ENCODE assay signal across 8 mouse cellular contexts in the genomic region with DNA sequence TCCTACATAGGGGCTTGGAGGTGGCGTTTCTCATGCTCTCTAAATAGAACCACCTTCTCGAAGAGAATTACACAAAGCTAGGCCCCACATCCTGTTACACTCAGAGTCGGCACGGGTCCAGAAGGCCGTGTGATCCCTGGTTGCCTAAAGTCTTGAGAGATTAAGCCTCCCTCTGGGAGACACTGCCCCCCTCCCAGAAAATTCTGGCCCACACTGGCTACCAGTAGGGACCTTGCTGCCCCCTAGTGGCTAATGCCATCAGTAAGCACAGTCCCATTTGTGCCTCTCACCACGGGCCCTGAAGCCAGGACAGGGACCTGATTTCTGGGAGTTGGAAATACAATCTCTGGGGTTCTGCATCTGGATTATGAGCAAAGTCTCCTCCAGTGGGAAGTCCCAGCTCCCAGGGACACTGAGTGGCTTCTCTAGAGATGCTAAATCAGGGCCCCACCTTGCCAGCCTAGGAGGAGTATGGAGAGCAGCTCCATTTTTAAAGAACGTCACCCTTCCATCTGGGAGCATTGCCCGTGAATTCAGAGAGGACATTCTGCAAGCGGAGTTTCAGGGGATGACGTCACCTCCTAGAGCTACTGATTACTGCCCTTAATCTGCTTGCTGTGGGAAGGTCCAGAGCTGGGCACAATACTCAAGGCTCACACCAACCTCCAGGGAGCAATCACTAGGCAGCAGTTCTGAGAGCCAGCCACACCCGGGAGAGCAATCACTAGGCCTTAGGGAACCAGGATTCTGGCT.
A peak's percentile ranks its signal among the peaks of the same experiment; 100 is the strongest.
DNase-seq lines count a peak whose midpoint lies in the region; ATAC-seq and TF ChIP-seq lines count a peak whose summit lies in the region.

No protein-coding gene starts in this region.

- no peak overlapping the region for H3K9ac ChIP-seq in ES-E14 (ENCODE audit: insufficient read depth, low read depth, low read length, poor library complexity, severe bottlenecking)
- no peak overlapping the region for H3K9ac ChIP-seq in forebrain, embryonic 15.5 days (replicated peaks)

- H3K27me3 ChIP-seq in forebrain, embryonic 15.5 days: no peaks in the 10 kb centered on the region

- peak; percentile 55 for DNase-seq in ES-E14 (ENCODE audit: low read depth, low spot score)
- peak; percentile 72 for DNase-seq in heart, postnatal 25 days (ENCODE audit: low spot score)
- DNase-seq in layer of hippocampus, adult 2 months (ENCODE audit: low spot score in 2 of 2): peak; percentile 73 to 81
- DNase-seq in lung, postnatal 10 days: peak; percentile 93
- peak; percentile 85 for DNase-seq in retina, embryonic 14.5 days (ENCODE audit: low spot score)
- peak; percentile 83 for DNase-seq in thymus, postnatal 4 days

- H3K27ac ChIP-seq in ES-E14 (ENCODE audit: insufficient read depth, low read depth, low read length, poor library complexity, severe bottlenecking): no peak overlapping the region
- no peak overlapping the region for H3K27ac ChIP-seq in forebrain, embryonic 15.5 days (replicated peaks)
- H3K27ac ChIP-seq in layer of hippocampus, adult 2 months: peak overlapping the region; percentile 59

- 22% methylated on average over 11 of the region's 11 CpGs for WGBS in forebrain, embryonic 15.5 days

- peaks cover 0 to 15% of the 10 kb centered on the region in 2 experiments; a peak in 3 of 4 replicates for H3K4me1 ChIP-seq in ES-E14 (ENCODE audit: control insufficient read depth in 2 of 2, insufficient read depth in 2 of 2, low read length in 2 of 2, poor library complexity in 1 of 2)
- peaks cover 17% of the 10 kb centered on the region for H3K4me1 ChIP-seq in forebrain, embryonic 15.5 days

- intact Hi-C loops in heart, postnatal 25 days (cut with DNase I): loop anchor here (5.0 kb wide), 1 partner anchor 90 kb away; a partner anchor contains a TSS

- TF ChIP-seq CTCF in layer of hippocampus, adult 2 months (conservative IDR thresholded peaks at IDR 0.05): peak; percentile 97

- H3K4me2 ChIP-seq in forebrain, embryonic 15.5 days (replicated peaks): 0 out of 2 replicates have a peak overlapping the region, but pooled peaks have one; percentile 11

- no peaks in the 10 kb centered on the region for H3K9me3 ChIP-seq in ES-E14 (ENCODE audit: control insufficient read depth, insufficient read depth, low read depth, low read length)
- no peaks in the 10 kb centered on the region for H3K9me3 ChIP-seq in forebrain, embryonic 15.5 days

- 0 out of 2 replicates have a peak, but pooled peaks have one; percentile 24 for ATAC-seq in cerebellum, adult (ENCODE audit: insufficient number of reproducible peaks, low FRiP score, low TSS enrichment)
- peak; percentile 39 for ATAC-seq in forebrain, embryonic 15.5 days (replicated peaks)

- no peaks in the 10 kb centered on the region for H3K36me3 ChIP-seq in ES-E14 (ENCODE audit: control insufficient read depth, insufficient read depth, low read length, poor library complexity, severe bottlenecking)
- no peaks in the 10 kb centered on the region for H3K36me3 ChIP-seq in forebrain, embryonic 15.5 days

- peak overlapping the region in 1 of 2 experiments; percentile 21; a peak in 1 of 4 replicates for H3K4me3 ChIP-seq in ES-E14 (ENCODE audit: insufficient read depth in 1 of 2, low read depth in 1 of 2, low read length in 2 of 2, poor library complexity in 1 of 2, severe bottlenecking in 1 of 2)
- H3K4me3 ChIP-seq in forebrain, embryonic 15.5 days: no peak overlapping the region
- H3K4me3 ChIP-seq in layer of hippocampus, adult 2 months: no peak overlapping the region

- in situ Hi-C loops in ES-E14 (cut with MboI; ENCODE audit: low sequenced_read_pairs in 2 of 2, unreplicated experiment in 2 of 2): loop anchor here in 1 of 2 experiments (10.0 kb wide), 1 partner anchor 147 kb away; no protein-coding TSS in a partner anchor

TF ChIP-seq in ES-E14, 5 proteins besides CTCF, POLR2A, EP300 and RAD21:
- TF ChIP-seq MAFK (IDR thresholded peaks at IDR 0.05; ENCODE audit: insufficient read depth, low read depth, low read length): no peak
- TF ChIP-seq ZC3H11A (IDR thresholded peaks at IDR 0.05; ENCODE audit: borderline replicate concordance, low read depth, low read length): 0 out of 2 replicates have a peak, but pooled peaks have one; percentile 27
- no peak for TF ChIP-seq HCFC1 (IDR thresholded peaks at IDR 0.05; ENCODE audit: borderline replicate concordance, insufficient read depth, low read length)
